Mouse (Mus musculus) kidney, embryonic 15.5 days (tissue): Measurements from ENCODE around the gene Scg5. TPM values are rescaled to one million over a fixed set of nuclear protein-coding genes. Genes with fewer than 3 reads are reported as not detected.

Experiments
- ATAC-seq: fragments of 200-750 bp; cut with Nextera tagmentation; replicated peaks from 2 replicates; pipeline ENCODE4 v1.8.0; 2017; ENCODE audit warnings: moderate TSS enrichment; ENCODE audit not compliant: low FRiP score
- H3K27ac ChIP-seq: fragments of 300-500 bp; sonication (generic); 2 replicates; pipeline ENCODE4 v1.5.1; 2015; ENCODE audit warnings: mild to moderate bottlenecking, inconsistent platforms
- H3K27me3 ChIP-seq: fragments of 300-500 bp; sonication (generic); 2 replicates; pipeline ENCODE4 v1.6.1; 2015; ENCODE audit warnings: inconsistent platforms
- H3K36me3 ChIP-seq: fragments of 300-500 bp; sonication (generic); 2 replicates; pipeline ENCODE4 v1.6.1; 2015; ENCODE audit warnings: inconsistent platforms
- H3K4me1 ChIP-seq: fragments of 300-500 bp; sonication (generic); 2 replicates; pipeline ENCODE4 v1.6.1; 2015; ENCODE audit warnings: inconsistent platforms
- H3K4me2 ChIP-seq: fragments of 300-500 bp; sonication (generic); 2 replicates; pipeline ENCODE4 v1.6.1; 2015; ENCODE audit warnings: moderate library complexity, mild to moderate bottlenecking, inconsistent platforms
- H3K4me3 ChIP-seq: fragments of 300-500 bp; sonication (generic); replicated peaks from 2 replicates; pipeline ENCODE4 v1.5.1; 2015; ENCODE audit warnings: mild to moderate bottlenecking, inconsistent platforms
- H3K9ac ChIP-seq: fragments of 300-500 bp; sonication (generic); 2 replicates; pipeline ENCODE4 v1.6.1; 2015; ENCODE audit warnings: mild to moderate bottlenecking, inconsistent platforms
- H3K9me3 ChIP-seq: fragments of 300-500 bp; sonication (generic); replicated peaks from 2 replicates; pipeline ENCODE4 v1.6.1; 2016; ENCODE audit warnings: inconsistent platforms
- WGBS: fragments of 180-500 bp; shearing (Covaris S2); methylation state at CpG from one replicate; pipeline ENCODE4 v1.1.7; 2015; ENCODE audit warnings: mixed read lengths; 5-methylcytosine and 5-hydroxymethylcytosine counted together
- polyA plus RNA-seq: library from polyadenylated mRNA; unstranded; fragments of >200 nt; fragmentation: Nextera tagmentation; extraction: Ambion mirVana; gene quantifications from 2 replicates; pipeline ENCODE4 v1.2.1, GENCODE M21; 2015

Gene Scg5
- polyA plus RNA-seq, 1 experiment from 2014 or later: 8.6 TPM

DNA sequence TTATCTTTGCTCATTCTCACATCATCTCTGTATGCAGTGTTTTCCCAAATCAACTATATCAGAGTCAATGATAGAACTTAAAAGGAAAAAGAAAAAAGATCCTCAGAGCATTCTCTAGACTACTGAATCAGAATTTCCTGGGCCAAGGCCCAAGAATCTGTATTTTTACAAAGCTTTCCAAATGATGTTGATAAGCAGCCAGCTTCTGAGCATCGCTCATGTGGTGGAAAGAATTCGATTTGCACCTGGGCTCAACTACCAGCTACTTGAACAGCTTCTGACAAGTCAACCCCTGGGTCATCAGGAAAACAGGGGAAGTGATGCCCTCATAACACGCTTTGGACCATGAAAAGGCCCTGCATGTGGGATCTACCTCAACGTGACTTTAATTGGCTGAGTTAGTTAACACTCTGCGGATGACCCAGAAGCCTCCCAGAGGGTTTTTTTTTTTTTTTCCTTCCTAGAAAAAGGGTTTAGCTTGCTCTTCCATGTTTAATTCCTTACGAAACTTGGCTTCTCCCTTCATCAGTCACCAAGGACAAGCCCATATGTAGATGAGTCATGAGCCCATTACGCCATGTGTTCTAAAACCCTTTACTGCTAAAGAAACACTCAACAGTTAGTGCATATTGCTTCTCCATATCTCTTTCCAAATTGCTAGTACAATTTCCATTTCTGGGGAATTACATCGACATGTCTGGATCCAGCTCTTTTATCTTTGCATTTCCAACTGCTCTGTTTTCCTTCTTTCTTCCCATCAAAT is 60.2 kb downstream of the Scg5 start:
- Histone ChIP-seq H3K9ac (no peak overlapping the region), H3K9me3 (no peaks in the 10 kb centered on the region), H3K27ac (no peak overlapping the region), H3K4me2 (no peak overlapping the region), H3K27me3 (no peaks in the 10 kb centered on the region), H3K4me3 (no peak overlapping the region), H3K36me3 (no peaks in the 10 kb centered on the region), H3K4me1 (no peaks in the 10 kb centered on the region)
- 88% methylated on average over 8 of the region's 8 CpGs for WGBS
- ATAC-seq: no peak

DNA sequence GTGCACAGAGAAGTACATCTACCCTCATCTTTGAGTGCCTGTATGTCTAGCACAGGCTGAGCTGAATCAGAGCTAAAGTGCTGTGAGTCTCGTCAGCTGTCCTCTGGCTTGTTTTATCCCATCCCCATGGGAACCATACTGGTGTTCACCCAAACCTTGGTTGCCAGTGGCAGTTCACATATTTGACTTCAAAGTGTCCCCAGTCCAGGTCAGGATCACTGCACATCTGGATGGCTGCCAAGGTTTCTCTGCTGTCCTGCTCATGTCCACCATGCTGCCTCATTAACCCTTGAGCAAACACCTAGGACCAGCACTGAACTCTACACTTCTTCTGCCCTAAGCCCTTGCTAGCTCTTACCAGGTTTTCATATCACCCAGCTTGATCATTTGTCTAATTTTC is 63.0 kb downstream of the Scg5 start:
- H3K9me3 ChIP-seq: no peaks in the 10 kb centered on the region
- H3K27me3 ChIP-seq: peaks cover 10% of the 10 kb centered on the region
- no peaks in the 10 kb centered on the region for H3K4me1 ChIP-seq
- no peak overlapping the region for H3K27ac ChIP-seq
- no peak overlapping the region for H3K4me3 ChIP-seq
- WGBS: 30% methylated on average over 1 of the region's 1 CpGs
- H3K9ac ChIP-seq: no peak overlapping the region
- peak; percentile 54; the same call in 1 of the 2 replicates for ATAC-seq
- no peak overlapping the region for H3K4me2 ChIP-seq
- no peaks in the 10 kb centered on the region for H3K36me3 ChIP-seq

DNA sequence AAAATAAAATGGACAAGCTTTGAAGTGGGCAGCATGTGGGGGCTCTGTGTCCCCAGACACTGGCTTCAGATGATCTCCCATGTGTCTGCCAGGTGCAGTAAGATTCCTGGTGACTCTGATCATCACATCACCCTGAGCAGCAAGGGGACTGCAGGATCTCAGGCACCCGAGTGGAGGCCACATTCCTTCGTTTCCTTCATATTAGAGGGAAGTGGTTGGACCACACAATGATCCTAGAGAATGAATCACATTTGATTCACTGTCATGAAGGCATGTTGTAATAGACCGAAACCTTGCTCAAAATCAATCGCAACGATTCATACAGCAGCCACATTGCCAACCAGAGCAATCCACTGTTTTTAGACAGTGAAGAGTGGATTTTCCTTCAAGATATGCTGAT is 64.0 kb downstream of the Scg5 start:
- 83% methylated on average over 5 of the region's 5 CpGs for WGBS

DNA sequence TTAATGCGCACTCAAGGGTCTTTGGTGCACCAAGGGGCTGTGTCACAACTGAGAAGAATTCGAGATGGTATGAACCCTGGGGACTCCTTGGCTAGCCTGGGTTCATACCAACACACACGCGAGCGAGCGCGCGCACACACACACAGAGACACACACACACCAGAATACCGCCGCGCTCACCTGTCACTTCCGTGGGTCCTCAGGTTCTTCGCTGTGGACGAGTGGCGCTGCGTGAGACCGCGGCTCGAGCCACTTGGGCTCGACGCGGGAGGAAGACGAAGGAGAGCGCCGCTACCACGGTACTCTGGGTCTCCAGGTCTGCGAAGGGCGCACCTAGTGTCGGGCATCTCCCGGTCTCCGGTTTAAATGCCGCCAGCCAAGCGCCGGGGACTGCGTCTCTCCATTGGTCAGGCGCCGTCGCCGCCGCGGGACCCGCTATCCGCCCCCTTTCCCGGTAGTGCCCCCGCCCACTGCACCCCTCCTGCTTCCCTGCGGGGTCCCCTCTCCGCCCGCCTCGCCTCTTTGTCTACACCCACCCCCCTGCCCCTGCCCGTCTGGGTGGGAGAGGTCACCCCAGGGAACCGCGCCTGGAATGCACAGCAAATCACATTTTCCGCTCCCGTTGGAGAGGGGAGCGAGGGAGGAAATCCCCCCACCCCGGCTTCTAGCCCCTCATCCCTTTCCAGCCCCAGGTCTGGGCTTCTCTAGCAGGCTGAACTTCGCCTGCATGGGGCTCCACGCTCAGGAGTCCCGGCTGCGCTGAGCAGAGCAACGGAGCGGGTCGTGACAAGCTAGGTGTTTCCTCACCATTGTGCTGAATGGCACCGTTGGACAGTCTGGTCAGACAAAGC is 70.4 kb downstream of the Scg5 start, which contains the start of gene Grem1:
Gene Grem1, minus strand, starts transcription at position 336 of the 851 bp plus-strand sequence.
- Histone ChIP-seq H3K4me2 (peak within 1 kb of the TSS; percentile 97), H3K36me3 (no peaks in the 10 kb centered on the region), H3K27me3 (peaks cover 73% of the 10 kb centered on the region), H3K9me3 (no peaks in the 10 kb centered on the region), H3K4me1 (peaks cover 24% of the 10 kb centered on the region), H3K27ac (no peak within 1 kb of the TSS), H3K9ac (peak within 1 kb of the TSS; percentile 30; the same call in 1 of the 2 replicates), H3K4me3 (peak within 1 kb of the TSS; percentile 51)
- WGBS: under 1% methylated on average over 61 of the region's 64 CpGs
- ATAC-seq: peak; percentile 42; the same call in 1 of the 2 replicates

More for the DNA sequence above, 64.0 kb downstream of the Scg5 start:
- no peaks in the 10 kb centered on the region for H3K36me3 ChIP-seq
- H3K9ac ChIP-seq: no peak overlapping the region
- no peak overlapping the region for H3K4me2 ChIP-seq
- peaks cover 18% of the 10 kb centered on the region for H3K27me3 ChIP-seq
- no peak overlapping the region for H3K4me3 ChIP-seq
- H3K4me1 ChIP-seq: no peaks in the 10 kb centered on the region
- no peak for ATAC-seq
- H3K27ac ChIP-seq: no peak overlapping the region
- no peaks in the 10 kb centered on the region for H3K9me3 ChIP-seq

DNA sequence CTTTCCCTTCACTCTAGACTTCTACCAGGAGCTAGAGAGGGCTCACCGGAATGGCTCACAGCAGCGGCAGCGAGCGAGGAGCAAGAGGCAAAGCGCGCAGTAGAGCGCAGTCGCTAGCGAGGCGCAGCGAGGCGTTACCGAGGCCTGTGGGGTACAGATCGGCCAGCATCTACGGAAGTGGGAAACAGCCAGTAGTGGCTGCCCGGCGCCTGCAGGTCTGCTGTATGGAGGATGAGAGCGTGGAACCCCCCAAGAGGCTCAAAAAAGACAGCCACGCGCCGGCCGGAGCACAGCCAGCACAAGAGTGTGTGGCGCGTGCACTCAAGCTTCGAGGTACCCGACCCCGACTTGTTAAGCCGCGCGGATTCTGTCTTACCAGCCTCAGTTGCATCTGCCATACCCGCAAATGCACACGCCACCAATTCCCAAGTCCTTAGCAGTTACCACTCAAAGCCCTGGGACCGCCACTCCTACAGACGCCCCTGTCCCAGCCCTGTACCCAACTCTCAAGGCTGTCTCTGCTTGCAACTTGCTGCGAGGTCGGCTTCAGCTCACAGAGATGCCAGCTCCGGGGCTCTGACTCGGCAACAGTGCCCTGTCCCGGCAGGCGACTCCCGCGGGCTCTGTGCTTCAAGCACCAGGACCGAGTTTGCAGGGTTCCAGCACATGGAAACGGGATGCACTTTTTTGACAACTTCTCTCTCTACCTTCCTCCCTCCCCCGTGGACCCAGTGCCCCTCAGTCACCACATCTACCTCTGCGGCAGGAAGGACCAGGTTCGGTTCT is 71.2 kb downstream of the Scg5 start:
- peak overlapping the region; percentile 51 for H3K4me3 ChIP-seq
- under 1% methylated on average over 47 of the region's 47 CpGs for WGBS
- H3K9ac ChIP-seq: peak overlapping the region; percentile 30; the same call in 1 of the 2 replicates
- peaks cover 24% of the 10 kb centered on the region for H3K4me1 ChIP-seq
- H3K36me3 ChIP-seq: no peaks in the 10 kb centered on the region
- H3K27ac ChIP-seq: no peak overlapping the region
- no peaks in the 10 kb centered on the region for H3K9me3 ChIP-seq
- peak; percentile 76 for ATAC-seq
- H3K27me3 ChIP-seq: peaks cover 75% of the 10 kb centered on the region
- H3K4me2 ChIP-seq: peak overlapping the region; percentile 97

DNA sequence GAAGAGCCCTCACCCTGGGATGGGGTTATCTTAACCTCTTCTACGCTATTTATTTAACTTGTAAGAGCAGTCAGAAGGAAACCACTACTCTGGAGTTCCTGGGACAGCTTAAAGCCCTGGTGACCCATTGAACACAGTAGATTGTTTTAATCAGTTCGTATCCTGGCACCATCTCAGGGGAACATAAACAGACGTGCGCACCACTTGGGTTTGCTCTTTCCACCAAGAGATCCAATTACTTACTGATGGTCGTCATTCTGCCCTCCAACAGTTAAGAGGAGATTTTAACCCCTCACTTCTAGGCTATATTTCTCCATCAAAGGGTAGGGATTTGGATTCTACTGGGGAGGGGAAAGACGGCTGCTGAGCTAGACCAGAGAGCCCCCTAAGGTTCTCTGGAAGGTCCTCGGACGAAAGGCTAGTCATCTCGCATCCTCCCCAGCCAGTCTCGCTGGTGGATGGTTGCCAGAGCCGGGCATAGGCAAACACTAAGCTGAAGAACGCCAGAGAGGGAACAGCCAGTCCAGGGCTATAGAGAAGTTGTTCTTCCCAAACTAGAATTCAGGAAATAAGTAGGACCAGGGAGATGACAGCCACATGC is 71.9 kb downstream of the Scg5 start:
- under 1% methylated on average over 12 of the region's 12 CpGs for WGBS
- Histone ChIP-seq H3K9me3 (no peaks in the 10 kb centered on the region), H3K4me2 (peak overlapping the region; percentile 97), H3K36me3 (no peaks in the 10 kb centered on the region), H3K27me3 (peaks cover 68% of the 10 kb centered on the region), H3K4me1 (peaks cover 24% of the 10 kb centered on the region), H3K9ac (peak overlapping the region; percentile 30; the same call in 1 of the 2 replicates), H3K27ac (no peak overlapping the region), H3K4me3 (peak overlapping the region; percentile 51)
- ATAC-seq: no peak; the same call in 1 of the 2 replicates

DNA sequence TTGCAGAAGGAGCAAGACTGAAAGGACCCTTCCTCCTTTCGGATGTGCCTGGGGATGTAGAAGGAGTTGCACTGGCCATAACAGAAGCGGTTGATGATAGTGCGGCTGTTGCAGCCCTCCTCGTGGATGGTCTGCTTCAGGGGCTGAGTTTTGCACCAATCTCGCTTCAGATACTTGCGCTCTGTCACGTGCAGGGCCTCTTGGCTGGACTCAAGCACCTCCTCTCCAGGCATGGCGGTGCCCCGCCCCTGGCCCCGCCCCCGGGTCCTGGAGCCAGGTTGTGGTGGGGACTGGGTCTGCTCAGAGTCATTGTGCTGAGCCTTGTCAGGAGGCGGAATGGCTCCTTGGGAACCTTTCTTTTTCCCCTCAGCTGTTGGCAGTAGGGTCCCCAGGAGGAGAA is 79.2 kb downstream of the Scg5 start:
- no peaks in the 10 kb centered on the region for H3K4me1 ChIP-seq
- H3K27ac ChIP-seq: no peak overlapping the region
- ATAC-seq: no peak
- WGBS: 79% methylated on average over 12 of the region's 12 CpGs
- no peaks in the 10 kb centered on the region for H3K9me3 ChIP-seq
- H3K4me2 ChIP-seq: no peak overlapping the region
- peaks cover 15% of the 10 kb centered on the region for H3K27me3 ChIP-seq
- no peak overlapping the region for H3K9ac ChIP-seq
- H3K36me3 ChIP-seq: no peaks in the 10 kb centered on the region
- H3K4me3 ChIP-seq: no peak overlapping the region

DNA sequence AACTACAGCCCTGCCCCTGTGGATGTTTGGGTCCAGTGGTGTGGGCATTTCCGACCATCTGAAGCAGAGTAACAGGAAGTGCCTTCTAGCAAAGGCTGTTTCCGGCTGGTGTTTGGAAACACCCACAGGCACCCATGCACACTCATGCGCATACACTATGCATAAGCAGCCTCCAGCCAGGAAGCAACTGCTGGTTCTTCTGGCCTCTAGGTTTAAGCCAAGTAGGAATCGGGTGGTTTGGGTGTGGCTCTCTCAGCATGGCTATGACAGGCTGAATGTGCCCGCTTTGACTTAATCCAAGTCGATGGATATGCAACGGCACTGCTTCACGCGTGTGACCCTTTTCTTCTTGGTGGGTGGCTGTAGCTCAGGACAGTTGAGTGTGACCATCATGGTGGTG is 79.6 kb downstream of the Scg5 start:
- Histone ChIP-seq H3K4me1 (no peaks in the 10 kb centered on the region), H3K4me2 (no peak overlapping the region), H3K9me3 (no peaks in the 10 kb centered on the region), H3K36me3 (no peaks in the 10 kb centered on the region), H3K27ac (no peak overlapping the region), H3K4me3 (no peak overlapping the region), H3K9ac (no peak overlapping the region), H3K27me3 (peaks cover 11% of the 10 kb centered on the region)
- no peak for ATAC-seq
- 93% methylated on average over 9 of the region's 9 CpGs for WGBS

DNA sequence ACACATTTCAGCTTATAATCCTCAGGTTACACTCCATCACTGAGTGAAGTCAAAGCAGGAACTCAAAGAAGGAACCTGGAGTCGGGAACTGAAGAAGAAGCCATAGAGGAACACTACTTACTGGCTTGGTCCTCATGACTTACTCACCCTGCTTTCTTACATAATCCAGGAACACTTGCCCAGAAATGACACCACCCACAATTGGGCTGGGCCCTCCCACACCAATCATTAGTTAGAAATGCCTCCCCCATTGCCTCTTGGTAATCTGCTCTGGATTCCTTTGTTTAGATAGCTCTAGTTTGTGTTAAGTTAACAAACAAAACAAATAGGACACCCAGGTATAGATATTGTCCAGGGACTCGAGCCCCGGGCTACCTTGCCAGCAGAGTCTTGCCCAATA is 100.3 kb downstream of the Scg5 start:
- no peak for ATAC-seq
- H3K9ac ChIP-seq: no peak overlapping the region
- H3K4me3 ChIP-seq: no peak overlapping the region
- no peaks in the 10 kb centered on the region for H3K9me3 ChIP-seq
- no peaks in the 10 kb centered on the region for H3K4me1 ChIP-seq
- WGBS: 88% methylated on average over 3 of the region's 3 CpGs
- H3K4me2 ChIP-seq: no peak overlapping the region
- H3K27me3 ChIP-seq: no peaks in the 10 kb centered on the region
- H3K27ac ChIP-seq: no peak overlapping the region
- no peaks in the 10 kb centered on the region for H3K36me3 ChIP-seq
